Mouse (Mus musculus): ENCODE measurements around the gene Alox12. TPM values are rescaled to one million over a fixed set of nuclear protein-coding genes. Genes with fewer than 3 reads are reported as not detected.

Gene Alox12
- polyA plus RNA-seq, 1 experiment, result not detected

DNA sequence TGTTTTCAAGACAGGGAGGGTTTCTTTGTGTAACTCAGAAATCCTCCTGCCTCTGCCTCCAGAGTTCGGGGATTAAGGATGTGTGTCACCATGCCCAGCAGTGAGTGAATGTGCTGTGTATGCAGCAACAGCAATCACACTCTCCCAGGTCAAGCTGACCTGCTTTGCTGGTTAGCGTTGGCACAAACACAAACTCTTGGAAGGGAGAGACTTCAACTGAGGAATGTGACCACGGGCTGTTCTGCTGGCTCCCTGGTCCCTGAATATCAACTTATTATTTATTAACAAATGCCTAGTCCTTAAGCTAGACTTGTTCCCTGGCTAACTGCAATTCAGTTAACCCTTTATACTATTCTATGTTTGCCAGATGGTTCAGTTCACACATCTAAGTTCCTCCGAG lies 28.5 kb upstream of the Alox12 start:
- no peak for TF ChIP-seq CTCF (IDR thresholded peaks at IDR 0.05; ENCODE audit: low read depth, low read length)
- no peak for TF ChIP-seq POLR2A (IDR thresholded peaks at IDR 0.05; ENCODE audit: borderline replicate concordance, low read depth, low read length)
- peaks cover 10% of the 10 kb centered on the region for H3K4me1 ChIP-seq (ENCODE audit: control insufficient read depth, insufficient read depth, low read length)
- H3K27ac ChIP-seq (ENCODE audit: insufficient read depth, low read depth, low read length), result no peak overlapping the region
- H3K4me3 ChIP-seq (ENCODE audit: insufficient read depth, low read length), result no peak overlapping the region

DNA sequence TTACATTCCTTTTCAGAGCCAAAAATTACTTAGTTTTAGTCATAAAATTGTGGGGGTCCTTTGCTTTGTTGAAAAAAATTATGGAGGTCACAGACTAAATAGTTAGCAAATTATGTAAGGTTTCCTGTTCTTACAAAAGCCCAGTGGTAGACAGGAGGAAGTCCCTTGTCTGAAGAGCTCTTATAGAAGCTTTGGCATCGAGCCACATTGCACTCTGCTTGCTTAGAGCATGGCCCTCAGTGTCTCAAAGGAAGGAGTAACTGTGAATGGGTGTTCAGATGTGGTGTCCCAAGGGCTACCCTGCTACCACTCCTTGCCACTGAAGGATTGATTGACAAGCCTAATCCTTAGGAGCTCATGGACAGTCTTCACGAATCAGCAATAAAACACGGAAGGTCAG lies 25.3 kb upstream of the Alox12 start:
- TF ChIP-seq CTCF (IDR thresholded peaks at IDR 0.05; ENCODE audit: low read depth, low read length) (no peak), POLR2A (IDR thresholded peaks at IDR 0.05; ENCODE audit: borderline replicate concordance, low read depth, low read length) (no peak)
- Histone ChIP-seq H3K4me3 (ENCODE audit: insufficient read depth, low read length) (no peak overlapping the region), H3K4me1 (ENCODE audit: control insufficient read depth, insufficient read depth, low read length) (peaks cover 8% of the 10 kb centered on the region), H3K27ac (ENCODE audit: insufficient read depth, low read depth, low read length) (no peak overlapping the region)

GRCm38 (mm10) chr11:70278961-70279360 lies 23.8 kb upstream of the Alox12 start:
- no peak overlapping the region for H3K27ac ChIP-seq (ENCODE audit: insufficient read depth, low read depth, low read length)
- TF ChIP-seq POLR2A (IDR thresholded peaks at IDR 0.05; ENCODE audit: borderline replicate concordance, low read depth, low read length), result no peak
- TF ChIP-seq CTCF (IDR thresholded peaks at IDR 0.05; ENCODE audit: low read depth, low read length), result no peak
- H3K4me1 ChIP-seq (ENCODE audit: control insufficient read depth, insufficient read depth, low read length), result peaks cover 8% of the 10 kb centered on the region

GRCm38 (mm10) chr11:70271641-70272040 lies 16.5 kb upstream of the Alox12 start:
- no peaks in the 10 kb centered on the region for H3K4me1 ChIP-seq (ENCODE audit: control insufficient read depth, insufficient read depth, low read length)
- no peak overlapping the region for H3K27ac ChIP-seq (ENCODE audit: insufficient read depth, low read depth, low read length)
- TF ChIP-seq POLR2A (IDR thresholded peaks at IDR 0.05; ENCODE audit: borderline replicate concordance, low read depth, low read length) (no peak), CTCF (IDR thresholded peaks at IDR 0.05; ENCODE audit: low read depth, low read length) (no peak)
- H3K4me3 ChIP-seq (ENCODE audit: insufficient read depth, low read length), result no peak overlapping the region

More at GRCm38 (mm10) chr11:70278961-70279360, 23.8 kb upstream of the Alox12 start:
- no peak overlapping the region for H3K4me3 ChIP-seq (ENCODE audit: insufficient read depth, low read length)

- TF ChIP-seq CTCF (IDR thresholded peaks at IDR 0.05; ENCODE audit: low read depth, low read length), result no peak
- H3K27ac ChIP-seq (ENCODE audit: insufficient read depth, low read depth, low read length), result no peak overlapping the region
- no peak overlapping the region for H3K4me3 ChIP-seq (ENCODE audit: insufficient read depth, low read length)
- peaks cover 23% of the 10 kb centered on the region for H3K4me1 ChIP-seq (ENCODE audit: control insufficient read depth, insufficient read depth, low read length)
These were observed 11.3 kb upstream of the Alox12 start for GRCm38 (mm10) chr11:70266405-70266804.

DNA sequence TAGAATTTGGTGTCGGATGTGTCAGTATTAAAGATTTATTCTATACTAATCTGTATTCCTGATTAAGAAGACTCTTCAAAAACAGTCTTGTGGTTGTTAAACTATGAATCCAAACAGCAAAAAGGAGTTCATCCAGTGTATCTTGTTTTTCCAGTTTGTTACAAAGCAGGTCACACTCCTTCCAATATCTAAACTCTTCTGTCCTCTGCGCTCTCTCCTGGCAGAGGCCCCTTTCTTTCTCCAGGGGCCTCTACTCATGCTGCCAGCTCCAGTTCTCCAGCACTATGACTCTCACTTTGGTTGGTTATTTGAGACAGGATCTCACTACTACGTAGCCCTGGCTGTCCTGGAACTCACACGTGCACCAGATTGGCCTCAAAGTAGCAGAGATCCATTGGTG lies 10.7 kb upstream of the Alox12 start:
- TF ChIP-seq CTCF (IDR thresholded peaks at IDR 0.05; ENCODE audit: low read depth, low read length) (no peak), POLR2A (IDR thresholded peaks at IDR 0.05; ENCODE audit: borderline replicate concordance, low read depth, low read length) (no peak)
- Histone ChIP-seq H3K27ac (ENCODE audit: insufficient read depth, low read depth, low read length) (no peak overlapping the region), H3K4me1 (ENCODE audit: control insufficient read depth, insufficient read depth, low read length) (peaks cover 23% of the 10 kb centered on the region), H3K4me3 (ENCODE audit: insufficient read depth, low read length) (no peak overlapping the region)

GRCm38 (mm10) chr11:70265252-70265651 lies 10.1 kb upstream of the Alox12 start:
- Histone ChIP-seq H3K4me1 (ENCODE audit: control insufficient read depth, insufficient read depth, low read length) (peaks cover 23% of the 10 kb centered on the region), H3K4me3 (ENCODE audit: insufficient read depth, low read length) (no peak overlapping the region), H3K27ac (ENCODE audit: insufficient read depth, low read depth, low read length) (no peak overlapping the region)
- TF ChIP-seq CTCF (IDR thresholded peaks at IDR 0.05; ENCODE audit: low read depth, low read length), result no peak
- no peak for TF ChIP-seq POLR2A (IDR thresholded peaks at IDR 0.05; ENCODE audit: borderline replicate concordance, low read depth, low read length)

- no peak overlapping the region for H3K4me3 ChIP-seq (ENCODE audit: insufficient read depth, low read length)
- H3K4me1 ChIP-seq (ENCODE audit: control insufficient read depth, insufficient read depth, low read length), result peaks cover 12% of the 10 kb centered on the region
- TF ChIP-seq CTCF (IDR thresholded peaks at IDR 0.05; ENCODE audit: low read depth, low read length) (no peak), POLR2A (IDR thresholded peaks at IDR 0.05; ENCODE audit: borderline replicate concordance, low read depth, low read length) (no peak)
- H3K27ac ChIP-seq (ENCODE audit: insufficient read depth, low read depth, low read length), result no peak overlapping the region
These were observed 3.9 kb upstream of the Alox12 start for GRCm38 (mm10) chr11:70259035-70259434.

DNA sequence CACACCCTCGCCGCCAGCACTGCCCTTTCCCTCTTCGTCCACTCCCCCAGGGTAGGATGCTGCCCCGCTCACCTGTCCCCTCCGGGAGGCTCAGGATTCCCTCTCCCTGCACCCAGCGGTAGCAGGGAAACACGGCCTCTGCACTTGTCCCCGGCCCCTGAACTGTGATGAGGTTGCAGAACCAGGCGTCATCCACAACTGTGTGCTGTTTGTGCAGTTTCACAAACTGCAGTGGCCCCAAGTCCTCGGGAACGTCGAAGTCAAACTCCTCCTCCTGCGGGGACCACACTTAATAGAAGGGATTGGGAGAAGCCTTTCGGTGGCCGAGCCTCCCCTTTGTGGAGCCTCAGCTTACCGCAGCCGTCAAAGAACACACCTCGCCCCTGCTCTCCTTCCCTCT lies 816 bp downstream of the Alox12 start:
- H3K4me3 ChIP-seq (ENCODE audit: insufficient read depth, low read length), result peak overlapping the region; percentile 29; the same call in 1 of the 2 replicates
- TF ChIP-seq CTCF (IDR thresholded peaks at IDR 0.05; ENCODE audit: low read depth, low read length) (no peak), POLR2A (IDR thresholded peaks at IDR 0.05; ENCODE audit: borderline replicate concordance, low read depth, low read length) (no peak)

GRCm38 (mm10) chr11:70251853-70252252 lies 3.3 kb downstream of the Alox12 start:
- Histone ChIP-seq H3K27ac (ENCODE audit: insufficient read depth, low read depth, low read length) (no peak overlapping the region), H3K4me3 (ENCODE audit: insufficient read depth, low read length) (no peak overlapping the region), H3K4me1 (ENCODE audit: control insufficient read depth, insufficient read depth, low read length) (peaks cover 20% of the 10 kb centered on the region)
- TF ChIP-seq POLR2A (IDR thresholded peaks at IDR 0.05; ENCODE audit: borderline replicate concordance, low read depth, low read length) (no peak), CTCF (IDR thresholded peaks at IDR 0.05; ENCODE audit: low read depth, low read length) (no peak)

More for the DNA sequence above, 816 bp downstream of the Alox12 start:
- Histone ChIP-seq H3K4me1 (ENCODE audit: control insufficient read depth, insufficient read depth, low read length) (peaks cover 20% of the 10 kb centered on the region), H3K27ac (ENCODE audit: insufficient read depth, low read depth, low read length) (no peak overlapping the region)

DNA sequence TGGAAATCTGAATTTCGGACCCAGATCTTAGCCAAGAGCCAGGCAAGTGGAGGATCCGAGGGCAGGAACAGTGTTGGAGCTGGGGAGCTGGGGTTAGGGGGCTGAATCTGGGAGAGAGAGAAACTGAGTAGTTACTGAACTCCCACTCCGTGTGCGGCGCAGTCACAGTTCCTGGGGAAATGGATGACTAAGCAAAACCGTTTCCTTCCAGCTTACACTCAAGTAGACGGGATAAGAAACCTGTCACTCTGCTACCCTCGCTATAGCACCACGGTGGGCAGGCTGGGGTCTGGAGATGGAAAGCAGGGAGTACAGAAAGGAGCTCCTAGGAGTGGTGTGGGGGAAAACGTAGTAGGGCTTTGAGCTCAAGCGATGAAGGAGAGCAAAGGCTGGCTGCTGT lies 5.0 kb downstream of the Alox12 start:
- peaks cover 20% of the 10 kb centered on the region for H3K4me1 ChIP-seq (ENCODE audit: control insufficient read depth, insufficient read depth, low read length)

More for the DNA sequence above, 5.0 kb downstream of the Alox12 start:
- TF ChIP-seq CTCF (IDR thresholded peaks at IDR 0.05; ENCODE audit: low read depth, low read length) (no peak), POLR2A (IDR thresholded peaks at IDR 0.05; ENCODE audit: borderline replicate concordance, low read depth, low read length) (no peak)
- H3K4me3 ChIP-seq (ENCODE audit: insufficient read depth, low read length), result no peak overlapping the region
- H3K27ac ChIP-seq (ENCODE audit: insufficient read depth, low read depth, low read length), result no peak overlapping the region

Measured in bone marrow macrophage, adult 2 months (primary cell).